Mouse (Mus musculus): ENCODE results near the gene Elk4. TPM values are rescaled to one million over a fixed set of nuclear protein-coding genes. Genes with fewer than 3 reads are reported as not detected.
A peak's percentile ranks its signal among the peaks of the same experiment; 100 is the strongest.

The Elk4 gene
- total RNA-seq, 2 experiments from 2014 or later = 103 to 108 TPM

DNA sequence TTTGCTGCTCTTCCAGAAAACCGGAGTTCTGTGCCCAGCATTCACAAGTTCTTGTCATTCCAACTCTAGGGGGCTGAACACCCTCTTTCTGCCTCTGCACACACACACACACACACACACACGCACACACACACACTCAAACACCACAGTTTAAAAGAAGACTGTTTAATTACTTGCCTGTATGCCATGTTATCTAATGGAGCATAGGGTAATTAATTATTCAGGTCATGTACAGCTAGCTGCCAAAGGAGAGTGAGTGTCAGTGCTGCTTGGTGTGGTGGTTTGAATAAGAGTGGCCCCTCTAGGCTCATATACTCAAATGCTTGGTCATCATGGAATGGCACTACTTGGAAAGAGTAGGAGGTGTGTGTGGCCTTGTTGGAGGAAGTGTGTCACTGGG, 23.6 kb upstream of the Elk4 start:
- DNase-seq = no peak

DNA sequence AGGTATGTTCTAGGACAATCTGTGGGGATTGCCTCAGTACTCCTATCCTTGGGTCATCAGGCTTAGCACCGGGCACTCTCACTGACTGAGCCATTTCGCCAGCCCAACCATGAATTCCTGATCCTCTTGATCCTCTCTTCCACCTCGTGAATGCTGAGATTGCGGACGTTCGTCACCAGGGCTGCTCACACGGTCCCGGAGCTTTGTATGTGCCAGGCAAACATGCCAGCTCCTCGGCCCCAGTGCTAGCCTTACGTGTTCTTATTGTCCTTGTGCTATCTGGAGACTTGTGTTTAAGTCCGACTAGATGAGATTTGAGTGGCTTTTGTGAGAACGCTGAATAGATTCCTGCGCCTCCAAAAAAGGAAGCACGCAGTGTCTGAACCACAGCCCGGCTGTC, 20.0 kb upstream of the Elk4 start:
- DNase-seq = no peak

DNA sequence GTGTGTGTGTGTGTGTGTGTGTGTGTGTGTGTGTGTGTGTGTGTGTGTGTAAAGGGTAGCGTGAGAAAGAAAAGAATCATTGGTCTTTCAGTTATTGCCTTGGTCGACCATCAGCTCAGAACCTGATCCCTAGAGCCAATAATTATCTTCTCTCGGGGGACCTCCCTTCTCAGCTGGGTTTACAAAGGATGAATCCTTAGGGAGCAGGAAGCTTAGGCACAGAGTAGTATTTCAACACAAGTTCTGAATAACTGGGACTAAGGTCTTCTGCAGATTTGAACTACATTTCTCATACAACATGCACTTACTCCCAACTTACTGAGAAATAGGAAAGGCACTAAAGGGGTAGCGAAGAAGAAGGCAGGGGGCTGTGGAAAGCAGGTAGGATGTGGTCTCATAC, 17.9 kb upstream of the Elk4 start:
- no peak for DNase-seq

DNA sequence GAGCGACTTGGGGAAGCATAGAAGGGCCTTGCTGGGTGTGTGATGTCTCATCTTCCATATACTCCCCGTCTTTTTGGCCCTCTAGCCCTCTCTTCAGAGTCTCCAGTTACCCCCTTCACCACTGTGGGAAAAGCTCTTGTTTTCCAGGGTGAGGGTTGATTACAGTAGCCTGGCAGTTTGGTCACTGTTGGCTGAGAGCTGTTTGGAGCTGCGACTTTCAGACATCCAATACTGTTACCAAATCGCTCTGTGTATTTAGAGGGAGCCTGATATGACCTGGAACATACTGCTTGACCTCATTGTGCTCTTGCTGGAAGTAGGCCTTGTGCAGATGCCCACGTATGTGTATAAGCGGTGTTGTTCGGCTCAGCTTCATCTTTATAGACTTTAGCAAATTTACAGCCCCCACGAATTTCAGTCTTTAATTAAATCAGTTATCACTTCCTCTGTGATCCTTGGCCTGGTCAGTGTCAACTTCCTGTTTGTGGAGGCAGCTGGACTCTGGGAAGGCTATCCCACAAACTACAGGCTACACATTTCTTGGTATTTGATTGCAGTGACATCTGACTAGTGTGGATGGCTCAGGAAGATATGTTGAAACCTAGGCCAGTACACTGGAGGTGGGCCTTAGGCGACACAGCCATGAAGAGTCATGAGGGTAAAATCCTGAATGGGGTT, 17.2 kb upstream of the Elk4 start:
- no peak for DNase-seq

DNA sequence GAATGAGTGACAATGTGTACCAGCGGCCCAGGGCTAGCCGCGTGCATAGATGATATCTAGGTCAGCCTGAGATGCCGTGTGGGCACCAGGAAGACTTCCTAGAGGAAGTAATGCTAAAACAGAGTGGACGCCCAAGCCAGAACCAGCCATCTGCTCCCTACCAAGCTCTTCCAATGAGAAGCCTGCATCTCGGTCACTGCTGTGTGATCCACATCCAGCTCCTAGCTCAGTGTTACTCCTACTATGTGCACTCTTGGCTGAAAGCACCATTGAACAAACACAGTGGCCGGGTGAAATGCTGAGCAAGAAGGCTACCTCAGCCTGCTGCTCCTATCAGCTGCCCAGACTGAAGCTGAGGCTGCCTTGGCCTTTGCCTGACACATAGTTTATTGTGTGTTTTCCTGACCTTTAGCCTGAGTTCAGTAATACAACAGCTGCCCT, 14.8 kb upstream of the Elk4 start:
- DNase-seq = peak; percentile 55 to 64

DNA sequence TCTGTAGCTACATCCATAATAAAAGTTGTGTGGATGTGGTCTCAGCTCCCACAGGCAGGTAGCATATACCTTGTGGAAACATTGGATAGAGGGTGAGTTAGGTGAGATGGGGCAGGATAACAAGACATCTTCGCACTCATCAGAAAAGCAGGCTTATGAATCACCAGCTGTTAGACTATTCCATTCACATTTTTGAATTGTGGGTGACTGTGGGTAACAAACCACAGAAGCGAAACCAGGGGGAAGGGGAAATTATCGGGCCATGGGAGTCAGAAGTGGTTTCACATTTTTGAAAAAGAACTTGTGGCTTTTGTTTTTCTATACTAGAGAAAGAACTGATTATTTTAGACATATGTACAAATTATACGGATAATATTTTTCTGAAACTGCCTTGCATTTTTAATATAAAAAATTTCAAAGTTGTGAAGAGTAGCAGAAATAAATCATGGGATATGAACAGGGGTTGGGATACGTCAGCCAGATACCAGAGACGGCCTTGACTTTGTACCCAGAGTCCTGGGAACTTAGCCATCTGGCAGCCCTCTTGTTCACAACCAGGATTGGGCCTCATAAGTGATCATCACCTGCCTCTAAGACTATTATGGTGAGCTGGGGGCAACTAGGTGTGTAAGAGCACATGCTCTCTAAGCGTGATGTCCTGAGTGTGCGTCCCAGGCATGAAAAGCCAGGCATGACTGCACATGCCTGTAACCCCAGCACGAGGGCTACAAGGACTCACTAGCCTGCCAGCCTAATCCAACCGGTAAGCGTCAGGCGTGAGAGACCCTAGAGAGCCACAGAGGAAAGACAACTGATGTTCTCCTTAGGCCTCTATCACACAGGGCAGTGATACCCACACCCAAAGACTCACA, 14.0 kb upstream of the Elk4 start:
- DNase-seq = peak; percentile 87 to 88

DNA sequence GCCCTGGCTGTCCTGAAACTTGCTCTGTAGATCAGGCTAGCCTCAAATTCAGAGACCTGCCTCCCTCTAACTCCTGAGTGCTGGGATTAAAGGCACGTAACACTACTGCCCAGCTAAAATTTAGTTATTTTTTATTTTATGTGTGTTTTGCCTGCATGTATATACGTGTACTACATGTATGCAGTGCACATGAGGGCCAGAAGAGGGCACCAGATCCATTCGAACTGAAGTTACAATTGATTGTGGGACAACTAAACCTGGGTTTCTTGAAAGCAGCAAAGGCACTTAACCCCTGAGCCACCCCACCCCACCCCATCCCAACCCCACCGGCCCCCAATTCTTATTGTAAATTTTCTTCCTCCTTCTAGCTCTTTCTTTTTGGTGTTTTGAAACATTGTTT, 12.3 kb upstream of the Elk4 start:
- DNase-seq = peak; percentile 69 to 72

DNA sequence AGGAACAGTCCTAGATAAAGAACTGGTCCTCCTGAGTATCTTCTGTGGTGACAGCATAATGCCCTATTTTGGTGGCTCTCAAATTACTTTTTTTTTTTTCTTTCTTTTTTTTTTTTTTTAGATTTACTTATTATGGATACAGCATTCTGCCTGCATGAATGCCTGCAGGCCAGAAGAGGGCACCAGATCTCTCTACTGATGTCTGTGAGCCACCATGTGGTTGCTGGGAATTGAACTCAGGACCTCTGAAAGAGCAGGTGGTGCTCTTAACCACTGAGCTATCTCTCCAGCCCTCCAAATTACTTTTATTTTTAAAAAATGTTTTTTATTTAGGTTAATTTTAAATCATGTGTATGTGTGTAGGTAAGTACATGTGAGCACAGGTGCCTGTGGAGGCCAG, 6.9 kb upstream of the Elk4 start:
- DNase-seq = no peak

DNA sequence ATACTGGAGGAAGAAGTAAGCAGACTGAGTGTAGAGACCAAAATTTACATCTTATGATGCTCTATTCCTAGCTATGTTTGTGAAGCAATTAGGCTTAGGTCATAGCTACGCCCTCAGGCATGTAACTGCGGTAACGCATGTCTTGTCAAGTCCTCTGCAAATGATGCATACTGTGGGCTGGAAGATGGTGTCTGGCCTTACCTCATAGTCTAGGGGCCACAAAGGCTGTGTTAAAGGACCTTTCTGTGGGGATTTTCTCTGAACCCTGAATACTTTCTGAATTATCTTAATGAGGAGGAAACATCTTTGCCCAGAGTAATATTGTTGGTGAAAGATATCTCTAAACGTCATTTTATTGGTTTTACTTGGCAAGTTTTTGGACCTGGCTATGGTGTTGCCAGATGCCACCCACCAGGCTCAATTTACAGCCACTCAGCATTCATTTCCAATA, 5.5 kb upstream of the Elk4 start:
- no peak for DNase-seq

DNA sequence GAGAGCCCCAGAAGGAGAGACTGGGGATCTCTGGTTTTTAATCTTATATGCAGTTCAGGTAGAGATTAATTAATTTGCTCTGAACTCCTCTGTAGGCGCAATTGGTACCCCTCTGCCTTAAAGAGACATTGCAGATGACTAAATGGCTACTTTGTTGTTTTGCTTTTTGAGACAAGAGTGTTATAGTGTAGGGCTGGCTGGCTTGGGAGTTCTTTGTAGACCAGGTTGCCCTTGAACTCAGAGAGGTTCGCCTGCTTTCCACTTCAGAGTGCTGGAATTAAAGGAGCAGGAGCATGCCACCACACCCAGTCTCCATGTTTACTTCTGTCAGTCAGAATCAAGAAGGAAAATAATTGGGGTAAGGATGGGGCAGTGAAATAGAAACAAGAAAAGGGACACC, 4.3 kb upstream of the Elk4 start:
- DNase-seq = no peak

DNA sequence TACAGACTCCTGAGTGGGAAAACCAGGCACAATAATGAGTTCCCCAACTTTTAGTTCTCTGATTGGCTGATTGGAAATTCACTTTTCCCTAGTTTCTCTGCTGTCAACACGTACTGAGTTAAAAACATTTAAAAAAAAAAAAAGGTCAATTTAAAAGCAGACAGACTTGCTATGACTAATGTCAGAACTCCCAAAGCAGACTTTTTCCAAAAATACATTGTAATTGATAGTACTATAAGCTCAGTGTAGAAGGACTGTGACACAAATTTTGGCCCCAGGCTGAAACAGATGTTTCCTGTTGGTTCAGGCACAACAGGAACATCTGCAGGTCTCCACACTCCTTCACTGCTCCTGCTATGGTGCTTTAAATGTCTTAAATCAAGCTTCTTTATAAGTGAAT, 3.6 kb upstream of the Elk4 start:
- peak in 1 of 2 experiments; percentile 26 for DNase-seq

DNA sequence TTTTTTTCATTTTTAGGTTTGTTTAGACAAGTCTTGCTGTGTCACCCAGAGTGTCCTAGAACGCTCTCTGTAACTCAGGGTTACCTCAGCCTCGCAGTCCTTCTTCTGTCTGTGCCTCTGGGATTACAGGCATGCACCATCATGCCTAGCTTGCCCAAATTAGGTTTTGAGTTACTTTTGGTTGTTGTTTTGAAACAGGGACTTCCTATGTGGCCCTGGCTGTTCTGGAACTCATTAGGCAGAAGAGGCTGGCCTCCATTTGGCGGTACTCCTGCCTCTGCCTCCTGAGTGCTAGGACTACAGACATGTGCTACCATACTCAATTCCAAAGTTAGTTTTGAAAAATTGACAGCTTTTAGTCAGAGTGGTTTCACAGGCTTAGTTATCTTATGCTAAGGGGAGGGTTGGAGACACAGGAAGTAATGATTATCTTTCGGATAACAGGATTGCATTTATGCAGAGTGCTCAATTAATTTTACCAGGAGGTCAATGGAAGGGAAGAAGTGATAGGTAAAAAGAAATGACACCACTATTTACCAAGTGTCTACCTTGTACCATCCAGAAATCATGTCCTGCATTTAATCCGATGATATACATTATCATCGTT, 2.7 kb upstream of the Elk4 start:
- no peak for DNase-seq

DNA sequence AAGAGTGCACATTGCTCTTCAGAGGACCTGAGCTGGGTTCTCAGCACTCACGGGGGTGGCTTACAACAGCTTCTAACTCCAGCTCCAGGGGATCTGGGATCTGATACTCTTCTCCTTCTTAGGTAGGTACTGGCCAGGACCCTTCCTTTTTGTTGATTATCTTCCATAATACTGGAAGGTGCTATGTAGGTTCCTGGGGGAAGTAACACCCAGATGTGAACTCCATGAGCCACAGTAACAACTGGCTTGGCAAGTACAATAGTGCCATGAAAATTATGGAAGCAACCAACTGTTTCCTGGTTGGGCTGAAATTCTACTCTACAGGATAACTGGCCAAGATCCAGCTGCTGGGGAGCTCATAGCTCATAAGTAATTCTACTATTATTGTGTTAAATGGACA, 1.9 kb upstream of the Elk4 start:
- no peak for DNase-seq

DNA sequence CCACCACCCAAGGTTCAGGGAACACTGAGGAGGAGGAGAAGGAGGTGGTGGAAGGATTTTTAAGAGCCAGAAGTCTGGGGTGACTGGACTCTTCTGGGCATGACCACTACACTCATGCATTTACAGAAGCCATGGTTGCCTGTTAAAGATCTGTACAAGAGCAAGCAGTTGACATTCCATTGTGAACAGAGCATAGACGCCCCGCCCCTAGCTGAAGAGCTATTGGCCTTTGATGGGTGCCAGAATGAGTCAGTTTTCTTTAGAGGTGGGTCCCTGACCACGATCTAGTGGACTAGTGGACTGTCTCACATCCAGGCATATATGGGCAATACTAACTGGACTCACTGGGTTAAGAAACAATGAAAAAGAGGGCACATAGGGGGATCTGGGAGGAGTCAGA, 1.4 kb upstream of the Elk4 start:
- peak; percentile 36 to 42 for DNase-seq

DNA sequence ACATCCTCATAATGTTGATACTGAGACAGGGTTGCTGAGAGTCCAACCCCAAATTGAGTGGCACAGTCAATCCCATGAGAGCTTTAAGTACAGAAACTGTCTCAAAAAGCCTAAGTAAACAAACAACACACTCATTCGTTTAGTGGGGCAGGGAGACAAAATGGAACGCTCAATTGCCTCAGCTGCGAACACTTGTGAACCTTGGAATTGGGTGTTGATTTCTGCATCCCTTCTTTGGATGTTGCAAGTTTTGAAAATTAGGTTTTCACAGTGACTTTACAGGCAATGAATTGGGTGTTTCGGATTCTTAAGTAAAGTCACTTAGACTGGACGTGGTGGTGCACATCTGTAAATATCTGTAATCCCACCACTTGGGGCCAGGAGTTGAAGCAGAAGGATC, 686 bp upstream of the Elk4 start:
- DNase-seq = no peak

DNA sequence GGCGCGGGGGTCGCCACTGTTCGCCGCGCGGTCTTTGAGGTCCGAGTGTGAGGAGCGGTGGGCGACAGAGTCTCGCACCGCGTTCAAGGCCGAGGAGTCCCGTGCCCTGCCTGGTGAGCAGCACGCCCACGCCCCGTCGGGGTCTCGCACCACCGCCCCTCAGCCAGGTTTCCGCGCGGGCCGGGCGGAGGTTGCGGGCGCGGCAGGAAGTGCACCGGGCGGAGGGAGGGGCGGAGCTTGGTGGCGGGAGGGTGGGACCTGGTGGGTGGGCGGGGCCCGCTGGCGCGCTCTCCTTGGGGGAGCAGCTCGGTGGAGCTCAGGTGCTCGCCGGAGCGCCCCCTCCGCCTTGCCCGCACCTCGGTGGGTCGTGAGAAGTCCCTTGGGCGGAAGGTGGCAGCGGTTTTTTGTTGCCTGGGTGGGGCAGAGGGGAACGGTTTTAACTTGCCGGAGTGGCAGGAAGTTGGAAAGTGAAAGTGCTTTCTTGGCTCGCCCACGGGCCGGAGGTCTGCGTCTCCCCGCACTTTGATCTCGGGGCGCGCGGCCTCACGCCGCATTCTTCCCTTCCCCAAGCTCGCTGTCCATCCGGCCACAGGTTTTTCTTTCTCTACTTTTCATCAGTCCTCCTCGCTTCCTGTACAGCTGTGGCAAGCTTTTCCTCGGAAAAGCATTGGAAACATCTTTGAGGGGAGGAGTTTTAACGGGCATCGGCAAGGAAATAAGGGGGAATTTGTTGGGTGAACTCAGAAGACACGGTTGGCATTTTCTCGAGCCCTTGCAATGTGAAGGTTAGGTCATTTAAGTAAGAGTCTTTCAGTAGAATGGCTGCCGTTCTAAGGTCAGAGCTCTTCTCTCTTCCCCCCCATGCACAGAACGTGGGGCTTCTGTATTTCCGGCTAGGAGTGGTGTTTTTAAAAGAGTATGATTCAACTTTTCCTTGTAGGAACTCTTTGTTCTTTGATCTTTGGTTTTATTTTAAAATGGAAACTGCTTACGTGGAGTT, 721 bp downstream of the Elk4 start:
- DNase-seq = peak; percentile 92 to 95

DNA sequence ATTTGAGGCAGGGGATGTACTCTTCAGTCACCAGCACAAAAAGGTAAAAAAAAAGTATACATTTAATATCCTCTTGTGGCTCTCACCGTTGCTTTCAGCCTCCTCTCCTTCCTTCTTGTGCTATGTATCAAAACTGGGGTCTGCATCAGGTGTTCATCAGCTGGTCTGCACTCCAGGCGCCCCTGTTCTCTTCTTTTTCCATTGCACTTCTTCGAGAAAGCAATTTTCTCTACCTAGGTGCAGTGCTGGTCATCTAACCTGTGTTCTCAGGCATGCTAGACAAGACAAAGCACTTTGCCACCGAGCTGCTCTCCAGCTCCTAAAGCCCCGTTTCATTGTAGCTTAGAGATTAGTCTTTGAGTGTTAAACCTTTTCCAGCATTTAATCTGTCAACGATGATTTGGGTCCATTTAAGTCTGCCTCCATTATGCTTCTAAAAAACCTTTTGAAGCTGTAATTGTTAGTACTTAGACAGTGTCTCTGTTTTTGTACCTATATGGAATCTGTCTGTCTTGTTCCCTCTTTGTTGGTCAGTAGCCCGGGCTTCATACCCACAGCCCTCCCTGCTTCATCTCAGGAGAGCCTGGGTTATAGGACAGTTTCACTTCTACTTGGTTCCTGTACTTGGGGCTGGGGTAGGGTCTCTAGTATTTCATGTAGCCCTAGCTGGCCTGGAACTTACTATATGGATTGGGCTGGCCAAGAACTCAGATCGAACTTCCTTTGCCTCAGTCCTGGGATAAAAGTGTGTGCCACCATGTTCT, 1.7 kb downstream of the Elk4 start:
- DNase-seq = no peak

DNA sequence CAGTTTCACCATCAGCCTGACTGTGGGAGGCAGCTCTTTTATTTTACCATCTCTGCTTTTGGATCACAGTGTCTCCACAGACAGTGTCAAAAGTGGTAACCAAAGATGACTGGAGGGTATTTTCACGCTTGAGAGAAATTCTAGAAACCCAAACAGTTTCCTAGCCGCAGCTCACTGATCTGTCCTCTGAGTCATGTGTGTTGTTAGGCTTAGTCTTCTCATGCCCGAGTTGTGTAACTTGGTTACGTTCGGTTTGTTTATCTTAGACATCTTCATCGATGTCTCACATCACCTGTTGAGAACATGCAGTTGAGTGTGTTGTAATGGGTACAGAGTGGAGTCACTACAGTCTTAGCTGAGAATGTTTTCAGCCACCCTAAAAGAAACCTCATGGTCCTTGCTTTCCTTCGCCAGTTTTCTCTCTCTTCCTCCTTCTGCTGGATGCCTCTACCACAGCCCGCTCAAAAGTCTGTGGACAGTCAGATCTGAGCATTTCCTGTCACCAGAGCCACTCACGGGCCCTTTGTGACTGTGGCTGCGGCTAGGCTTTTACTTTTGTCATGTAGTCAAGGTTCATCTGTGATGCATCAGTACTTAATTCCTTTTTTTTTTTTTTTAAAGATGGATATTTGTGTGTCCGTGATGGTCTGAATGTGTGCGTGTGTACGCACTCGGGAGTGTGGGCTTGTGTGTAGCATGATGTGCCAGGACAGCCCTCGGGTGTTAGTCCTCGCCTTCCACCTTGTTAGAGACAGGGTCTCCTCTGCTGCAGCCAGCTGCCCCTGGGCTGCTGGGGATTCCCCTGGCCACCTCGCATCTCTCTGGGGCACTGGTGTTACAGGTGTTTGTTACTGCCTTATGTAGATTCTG, 3.5 kb downstream of the Elk4 start:
- no peak for DNase-seq

DNA sequence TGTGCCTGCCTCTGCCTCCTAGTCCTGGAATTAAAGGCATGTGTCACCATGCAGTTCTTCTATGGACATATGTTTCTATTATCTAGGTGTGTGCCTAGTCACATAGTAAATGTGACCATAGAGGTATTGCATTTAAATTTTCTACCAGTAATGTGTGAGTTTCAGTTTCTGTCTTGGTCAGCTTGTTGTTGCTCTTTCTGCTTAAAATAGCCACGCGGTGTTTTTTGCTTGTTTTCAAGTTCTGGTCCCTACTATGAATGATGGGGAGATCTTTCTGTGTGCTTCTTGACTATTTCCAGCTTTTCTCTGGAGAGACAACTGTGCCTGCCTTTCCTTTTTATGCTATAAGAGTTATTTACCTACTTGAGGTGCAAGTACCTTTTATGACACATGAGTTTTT, 4.4 kb downstream of the Elk4 start:
- no peak for DNase-seq

DNA sequence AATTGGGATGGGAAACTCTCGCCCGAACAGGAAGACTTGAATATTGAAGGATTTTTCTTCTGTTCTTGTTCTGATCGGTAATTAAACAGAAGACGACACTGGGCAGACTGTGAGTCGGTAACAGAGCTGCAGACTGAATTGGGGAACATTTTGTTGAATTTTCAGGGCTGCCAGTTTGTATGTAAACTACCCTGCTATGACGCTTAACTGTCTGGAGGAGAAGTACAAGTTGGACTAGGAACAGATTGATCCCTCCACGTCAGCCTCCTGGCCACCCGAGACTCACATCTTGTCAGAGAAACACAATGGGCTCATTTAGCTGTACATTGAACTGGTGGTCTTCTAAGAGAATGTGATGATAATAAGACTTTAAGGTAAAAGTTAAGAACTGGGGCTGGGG, 5.5 kb downstream of the Elk4 start:
- no peak for DNase-seq

All from adrenal gland, postnatal 36 days (tissue).